Mouse (Mus musculus) 416B (cell line): Measurements from ENCODE around the gene Olfr870.

ENCODE experiments used
- DNase-seq: peaks from one replicate; pipeline ENCODE4 v3.0.0; 2011; ENCODE audit warnings: low read depth

Gene Olfr870

DNA sequence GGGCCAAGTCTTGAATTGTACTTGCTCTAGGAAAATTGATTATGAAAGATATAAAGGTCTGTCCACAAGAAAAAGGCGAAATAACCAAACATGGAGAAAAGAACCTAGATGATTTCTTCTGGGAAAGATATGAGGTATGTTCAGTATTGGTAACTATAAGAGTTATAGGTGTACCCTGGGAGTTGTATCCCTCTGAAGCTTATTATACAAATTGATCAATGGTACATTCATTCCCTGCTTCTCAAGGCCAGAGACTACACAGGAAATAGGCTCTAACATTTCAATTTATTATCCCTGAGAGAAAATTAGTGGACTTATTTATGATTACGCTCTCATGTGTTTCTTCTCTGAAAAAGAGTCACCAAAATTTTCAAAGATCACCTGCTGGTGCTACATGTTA is at the start of gene Olfr870:
Olfr870 (minus strand) TSS at position 101 of the 400 bp plus-strand sequence.
- DNase-seq = no peak

DNA sequence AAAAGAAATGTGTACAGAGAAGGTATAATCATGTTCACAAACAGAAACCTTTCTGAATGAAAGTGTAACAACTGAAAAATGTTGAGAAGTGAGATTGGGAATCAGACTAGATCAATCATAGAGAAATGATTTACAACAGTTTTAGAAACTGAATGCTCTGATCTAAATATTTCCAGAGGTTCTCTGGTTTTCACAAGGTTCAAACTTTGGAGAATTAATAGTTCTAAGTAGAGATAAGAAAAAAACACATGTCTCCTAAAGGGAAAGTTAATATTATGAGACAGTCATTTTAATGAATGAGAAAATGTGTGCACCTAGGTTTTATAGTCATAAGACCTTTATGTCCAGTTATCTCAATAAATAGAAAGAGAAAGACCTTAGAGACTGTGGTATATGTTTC is 38.0 kb upstream of the Olfr870 start, which contains the start of gene Olfr871:
Olfr871 (plus strand) TSS at position 301 of the 400 bp plus-strand sequence.
- no peak for DNase-seq

DNA sequence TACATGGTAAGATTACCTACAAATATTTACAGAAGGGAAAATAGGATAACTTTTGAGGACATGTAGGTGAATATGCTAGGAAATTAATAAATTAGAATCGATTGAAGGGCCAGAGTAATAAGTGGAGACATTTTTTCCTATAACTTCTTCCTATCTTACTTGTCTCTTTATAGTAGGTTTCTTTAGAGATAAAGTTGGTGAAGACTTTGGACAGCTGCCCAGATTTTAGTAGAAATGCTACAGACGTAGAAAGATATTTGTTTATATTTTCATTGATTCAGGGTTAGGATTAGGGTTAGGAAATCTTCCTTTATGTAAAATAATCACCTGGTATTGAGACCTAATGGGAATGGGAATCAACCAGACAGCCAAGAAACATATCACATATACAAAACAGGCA is 37.6 kb upstream of the Olfr870 start:
- no peak for DNase-seq

DNA sequence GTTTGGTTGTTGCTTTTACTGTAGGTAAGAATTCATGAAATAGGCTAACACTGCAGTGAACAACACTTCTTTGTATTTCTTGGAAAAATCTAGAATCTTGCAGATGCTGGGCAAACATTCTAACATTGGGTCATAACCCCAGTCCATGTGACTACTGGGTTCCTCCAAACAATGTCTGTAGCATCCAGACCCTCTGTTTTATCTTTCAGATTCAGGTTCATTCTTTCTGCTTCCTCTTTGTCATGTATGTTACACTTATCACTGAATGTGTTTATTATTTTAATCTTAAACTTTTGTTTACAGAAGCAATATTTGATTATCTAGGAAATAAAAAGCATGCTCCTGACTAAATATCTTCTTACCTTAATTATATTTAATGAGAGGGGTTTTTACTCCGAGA is 37.0 kb upstream of the Olfr870 start:
- DNase-seq = no peak

DNA sequence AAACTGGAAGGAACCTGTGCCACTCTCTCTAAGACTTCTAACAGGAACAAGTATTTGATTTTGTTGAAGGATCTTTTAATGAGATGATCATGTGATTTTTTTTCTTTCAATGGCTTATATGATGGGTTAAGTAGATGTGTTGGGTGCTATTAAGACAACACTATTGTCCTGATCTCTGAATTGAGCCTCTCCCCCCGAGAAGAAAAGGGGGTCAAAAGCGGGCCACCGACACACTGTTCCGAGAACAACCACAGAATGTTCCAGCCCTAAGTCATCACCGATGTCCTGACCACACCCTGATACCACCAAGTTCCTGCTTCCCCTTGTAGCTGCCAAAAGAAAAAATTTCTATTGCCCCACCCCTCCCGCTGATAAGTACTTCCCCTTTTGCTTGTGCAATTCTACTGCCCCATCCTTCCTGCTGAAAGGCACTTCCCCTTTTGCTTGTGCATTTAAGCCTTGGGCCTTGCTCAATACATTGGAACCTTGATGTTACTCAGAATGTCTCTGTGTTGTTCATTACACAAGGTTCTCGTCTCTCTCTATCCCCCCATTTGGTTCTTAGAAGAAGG is 29.6 kb upstream of the Olfr870 start:
- DNase-seq = peak; percentile 4

DNA sequence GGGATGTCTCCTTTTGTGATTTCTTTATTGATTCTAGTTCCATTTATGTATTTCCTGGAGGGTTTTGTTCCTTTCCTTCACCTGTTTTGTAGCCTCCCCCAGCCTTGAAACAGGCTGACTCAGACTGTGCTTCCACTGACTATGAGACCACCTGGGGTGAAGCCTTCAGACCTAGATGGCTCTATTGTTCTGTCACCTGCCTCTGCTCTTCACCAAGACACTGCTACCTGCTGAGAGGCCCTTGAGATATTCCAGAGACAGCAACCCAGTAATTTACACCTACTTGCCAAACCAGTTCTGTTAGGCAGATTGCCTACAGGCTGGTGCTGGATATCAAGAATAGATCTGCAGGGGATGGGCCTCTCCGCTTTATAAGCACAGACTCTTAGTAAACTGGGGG is 28.3 kb upstream of the Olfr870 start:
- DNase-seq = no peak

DNA sequence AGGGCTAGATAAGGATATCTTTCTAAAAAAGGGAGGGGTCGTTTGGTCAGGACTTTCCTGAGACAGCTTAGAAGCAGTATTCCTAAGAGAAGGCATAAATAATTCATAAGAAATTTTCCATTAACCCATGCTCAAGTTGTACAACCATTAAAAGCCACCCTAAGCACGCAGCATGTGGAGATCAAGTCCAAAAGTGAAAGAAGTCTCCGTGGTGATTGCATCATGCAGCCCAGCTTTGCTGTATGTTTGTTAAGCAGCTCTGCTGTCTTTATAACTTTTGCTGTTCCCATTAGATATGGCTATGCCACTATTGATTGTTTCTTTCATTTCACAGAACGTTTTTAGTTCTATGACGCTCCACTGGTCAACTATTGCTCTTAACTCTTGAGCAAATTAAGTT is 5.6 kb upstream of the Olfr870 start:
- peak; percentile 18 for DNase-seq

DNA sequence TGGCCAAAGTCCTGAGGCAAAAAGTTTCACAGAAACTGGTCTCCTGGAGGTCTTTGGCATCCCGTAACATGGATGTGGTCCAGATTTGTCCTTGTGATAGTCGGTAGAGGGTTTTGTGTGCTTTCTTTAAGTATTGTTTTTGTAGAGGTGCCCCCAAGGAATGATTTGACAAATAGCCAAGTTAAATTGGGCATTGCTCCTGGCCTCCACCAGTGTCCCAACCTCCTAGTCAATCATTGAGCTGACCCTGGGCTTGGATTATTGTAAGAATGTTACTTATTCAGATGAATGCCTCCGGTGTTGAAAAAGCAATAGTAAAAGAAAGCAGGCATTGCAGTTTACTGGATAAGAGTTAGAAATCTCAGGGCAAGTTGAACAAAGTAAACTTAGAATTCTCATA is 24.2 kb downstream of the Olfr870 start:
- no peak for DNase-seq

DNA sequence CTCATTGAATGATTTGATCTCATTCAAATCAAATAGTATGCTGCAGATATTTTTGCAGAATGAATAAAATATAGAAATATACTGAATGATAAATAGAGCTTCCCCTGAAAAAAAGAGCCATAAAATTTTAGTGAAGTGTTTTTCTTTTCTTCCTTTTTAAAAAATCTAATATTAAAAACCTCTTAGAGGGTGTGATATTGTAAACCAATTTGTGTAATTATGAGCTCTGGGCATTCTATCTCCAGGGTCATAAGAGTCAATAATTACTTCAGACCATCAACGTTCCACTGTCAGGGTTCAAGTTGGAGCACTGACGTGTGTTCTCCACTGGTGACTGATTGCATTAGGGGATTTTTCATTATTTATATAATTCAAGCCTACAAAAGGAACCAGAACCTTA is 45.1 kb downstream of the Olfr870 start, which contains the start of gene Olfr869:
Olfr869 (plus strand) TSS at position 301 of the 400 bp plus-strand sequence.
- DNase-seq = no peak
